Mouse (Mus musculus): ENCODE results near the gene Zfp36l2.
"Not testable (repeated sequence)": the region's sequence is repeated elsewhere in the genome, so short reads cannot be mapped to it uniquely, and the experiment has no call there.

The Zfp36l2 gene

GRCm38 (mm10) chr17:84187727-84188373 is at the start of gene Zfp36l2:
Gene Zfp36l2 (minus strand): TSS chr17:84187947.
- DNase-seq (ENCODE audit: low read depth in 2 of 2, low spot score in 2 of 2): peak; percentile 84 to 87

- DNase-seq (ENCODE audit: low read depth in 2 of 2, low spot score in 2 of 2): no peak
Measured at GRCm38 (mm10) chr17:84236781-84237557, 49.2 kb upstream of the Zfp36l2 start.

- DNase-seq (ENCODE audit: low read depth in 2 of 2, low spot score in 2 of 2): no peak
Measured at GRCm38 (mm10) chr17:84235399-84235928, 47.7 kb upstream of the Zfp36l2 start.

GRCm38 (mm10) chr17:84234785-84235184 is 47.0 kb upstream of the Zfp36l2 start:
- not testable (repeated sequence) for DNase-seq (ENCODE audit: low read depth in 2 of 2, low spot score in 2 of 2)

GRCm38 (mm10) chr17:84233758-84234157 is 46.0 kb upstream of the Zfp36l2 start:
- no peak for DNase-seq (ENCODE audit: low read depth in 2 of 2, low spot score in 2 of 2)

GRCm38 (mm10) chr17:84231361-84231760 is 43.6 kb upstream of the Zfp36l2 start:
- DNase-seq (ENCODE audit: low read depth in 2 of 2, low spot score in 2 of 2): peak in 1 of 2 experiments; percentile 28

- DNase-seq (ENCODE audit: low read depth in 2 of 2, low spot score in 2 of 2): no peak
Measured at GRCm38 (mm10) chr17:84228223-84228622, 40.5 kb upstream of the Zfp36l2 start.

GRCm38 (mm10) chr17:84226681-84227080 is 38.9 kb upstream of the Zfp36l2 start:
- DNase-seq (ENCODE audit: low read depth in 2 of 2, low spot score in 2 of 2): no peak

GRCm38 (mm10) chr17:84226231-84226630 is 38.5 kb upstream of the Zfp36l2 start:
- DNase-seq (ENCODE audit: low read depth in 2 of 2, low spot score in 2 of 2): peak; percentile 8 to 13

GRCm38 (mm10) chr17:84224217-84224887 is 36.6 kb upstream of the Zfp36l2 start:
- DNase-seq (ENCODE audit: low read depth in 2 of 2, low spot score in 2 of 2): no peak

GRCm38 (mm10) chr17:84218841-84219240 is 31.1 kb upstream of the Zfp36l2 start:
- not testable (repeated sequence) for DNase-seq (ENCODE audit: low read depth in 2 of 2, low spot score in 2 of 2)

GRCm38 (mm10) chr17:84217696-84218095 is 29.9 kb upstream of the Zfp36l2 start:
- no peak for DNase-seq (ENCODE audit: low read depth in 2 of 2, low spot score in 2 of 2)

- no peak for DNase-seq (ENCODE audit: low read depth in 2 of 2, low spot score in 2 of 2)
Measured at GRCm38 (mm10) chr17:84215264-84215960, 27.7 kb upstream of the Zfp36l2 start.

- no peak for DNase-seq (ENCODE audit: low read depth in 2 of 2, low spot score in 2 of 2)
Measured at GRCm38 (mm10) chr17:84213464-84213863, 25.7 kb upstream of the Zfp36l2 start.

GRCm38 (mm10) chr17:84207611-84208010 is 19.9 kb upstream of the Zfp36l2 start:
- DNase-seq (ENCODE audit: low read depth in 2 of 2, low spot score in 2 of 2): no peak

- no peak for DNase-seq (ENCODE audit: low read depth in 2 of 2, low spot score in 2 of 2)
Measured at GRCm38 (mm10) chr17:84206239-84206638, 18.5 kb upstream of the Zfp36l2 start.

- no peak for DNase-seq (ENCODE audit: low read depth in 2 of 2, low spot score in 2 of 2)
Measured at GRCm38 (mm10) chr17:84204962-84205361, 17.2 kb upstream of the Zfp36l2 start.

- DNase-seq (ENCODE audit: low read depth in 2 of 2, low spot score in 2 of 2): no peak
Measured at GRCm38 (mm10) chr17:84203340-84203739, 15.6 kb upstream of the Zfp36l2 start.

- DNase-seq (ENCODE audit: low read depth in 2 of 2, low spot score in 2 of 2): no peak
Measured at GRCm38 (mm10) chr17:84201183-84201582, 13.4 kb upstream of the Zfp36l2 start.

GRCm38 (mm10) chr17:84197912-84198344 is 10.2 kb upstream of the Zfp36l2 start:
- no peak for DNase-seq (ENCODE audit: low read depth in 2 of 2, low spot score in 2 of 2)

- DNase-seq (ENCODE audit: low read depth in 2 of 2, low spot score in 2 of 2): no peak
Measured at GRCm38 (mm10) chr17:84196329-84196728, 8.6 kb upstream of the Zfp36l2 start.

All from CD8-positive naive resting alpha-beta T cell, adult 2 months (primary cell).